In the genomic region with DNA sequence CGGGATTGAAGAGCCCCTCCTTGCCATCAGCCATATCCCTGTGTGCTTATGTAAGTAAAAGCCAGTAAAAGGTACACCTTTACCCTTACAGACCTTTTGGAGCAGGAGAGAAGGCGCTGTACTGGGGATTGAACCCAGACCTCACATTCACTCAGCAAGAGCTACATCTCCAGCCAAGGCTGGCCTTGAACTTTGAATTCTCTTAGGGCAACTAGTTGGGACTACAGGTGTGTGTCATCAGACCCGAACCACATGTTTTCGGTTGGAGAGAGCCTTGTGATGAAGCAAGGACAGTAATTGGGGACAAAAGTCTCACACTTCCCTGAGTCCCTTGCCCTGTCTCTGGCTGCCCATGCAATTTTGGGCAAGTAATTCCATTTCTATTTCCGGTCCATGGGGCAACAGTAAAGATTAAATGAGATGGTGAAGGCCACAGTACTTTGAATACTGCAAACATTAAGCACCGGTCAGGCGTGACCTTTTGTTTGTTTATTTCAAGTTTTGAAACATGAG, we compare ENCODE assay signal across 16 mouse cellular contexts.
"Had no signal": no experiment of that assay in that cellular context is flagged by ENCODE, and none has a peak within 500 bp of the region (broad histone marks: within the 10 kb centered on the region; RNA-seq: fewer than 3 reads in every experiment).

No protein-coding gene starts in this region.

- H3K4me2 ChIP-seq: midbrain, embryonic 11.5 days; midbrain, embryonic 15.5 days; neural tube, embryonic 12.5 days had no signal

- H3K36me3 ChIP-seq: limb, embryonic 10.5 days; midbrain, embryonic 15.5 days; neural tube, embryonic 12.5 days had no signal

- H3K9me3 ChIP-seq: limb, embryonic 10.5 days; midbrain, embryonic 15.5 days; neural tube, embryonic 12.5 days had no signal

- H3K9ac ChIP-seq: liver, embryonic 14.5 days; midbrain, embryonic 15.5 days; neural tube, embryonic 12.5 days had no signal

- ATAC-seq: hindbrain, embryonic 16.5 days; inflammation-experienced regulatory T-cells, adult 6 months; midbrain, embryonic 15.5 days had no signal

- H3K27me3 ChIP-seq: midbrain, embryonic 15.5 days; neural tube, embryonic 12.5 days had no signal

- H3K27ac ChIP-seq: layer of hippocampus, adult 2 months; left cerebral cortex, adult 2 months; limb, embryonic 10.5 days; liver, embryonic 14.5 days; macrophage; midbrain, embryonic 15.5 days; neural tube, embryonic 12.5 days had no signal

- DNase-seq: kidney, adult 9 months; lung, adult 2 months; retina, postnatal 1 day; right cerebral cortex, postnatal 4 days; thymus, postnatal 36 days had no signal

- H3K4me3 ChIP-seq: layer of hippocampus, adult 2 months; left cerebral cortex, adult 2 months; limb, embryonic 10.5 days; megakaryocyte, embryonic 14.5 days; midbrain, embryonic 15.5 days; neural tube, embryonic 12.5 days had no signal
